Mouse (Mus musculus): Measurements from ENCODE around the gene Tas2r124.

The Tas2r124 gene

DNA sequence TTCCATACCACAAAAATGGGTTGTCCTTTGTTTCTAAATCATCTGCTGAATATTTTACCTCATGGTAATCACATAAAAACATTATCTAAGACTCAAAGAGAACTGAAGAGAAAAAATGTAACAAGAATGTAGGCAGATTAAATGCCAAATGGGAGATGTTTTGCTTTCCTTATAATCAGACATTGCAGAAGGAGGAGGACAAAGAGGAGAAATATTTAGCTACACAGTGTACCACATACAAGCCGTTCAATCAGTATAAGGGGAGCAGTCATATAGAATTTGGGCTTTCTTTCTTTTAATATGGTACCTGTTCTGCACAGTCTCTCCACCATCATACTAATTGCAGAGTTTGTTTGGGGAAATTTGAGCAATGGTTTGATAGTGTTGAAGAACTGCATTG lies at the start of gene Tas2r124:
Gene Tas2r124 (plus strand): TSS at position 301 of the 400 bp plus-strand sequence.
- no peak for DNase-seq

DNA sequence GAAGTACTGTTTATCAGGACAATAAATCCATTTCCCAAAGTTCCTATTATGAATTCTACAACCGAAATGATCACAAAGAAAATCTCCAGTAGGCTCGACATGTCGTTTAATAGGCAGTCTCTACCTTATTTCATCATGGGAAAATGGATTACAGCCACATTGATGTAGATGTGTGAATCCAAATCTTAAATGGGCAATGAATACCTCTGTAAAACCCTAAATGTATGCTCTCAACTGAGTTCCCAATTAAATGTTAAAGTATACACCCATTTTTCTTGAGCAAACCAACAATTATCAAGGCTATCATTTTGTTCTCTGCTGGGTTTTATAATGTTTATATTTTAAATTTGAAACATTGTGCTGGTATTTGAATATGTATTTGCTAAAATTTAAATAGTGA lies 42.7 kb upstream of the Tas2r124 start, which contains the start of gene Tas2r122:
Gene Tas2r122 (minus strand): TSS at position 101 of the 400 bp plus-strand sequence.
- no peak for DNase-seq

DNA sequence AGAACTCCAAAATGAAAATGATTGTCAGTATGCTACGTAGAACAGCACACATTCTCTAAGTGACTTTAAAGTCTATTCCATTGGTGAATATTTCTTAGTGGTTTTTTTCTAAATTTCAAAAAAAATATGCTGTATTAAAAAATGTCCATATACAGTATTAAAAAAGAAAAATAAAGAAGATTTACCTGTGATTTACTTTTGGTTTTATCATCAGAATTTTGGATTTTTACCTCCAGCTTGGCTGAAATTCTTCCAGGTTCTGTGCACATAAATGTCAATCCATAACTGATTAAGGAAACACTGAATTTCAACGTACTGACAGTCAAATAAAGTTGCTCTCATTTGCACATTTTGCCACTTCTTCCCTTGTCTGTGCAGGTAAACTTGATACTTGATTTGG lies 16.6 kb upstream of the Tas2r124 start, which contains the start of gene Tas2r115:
Gene Tas2r115 (minus strand): TSS at position 101 of the 400 bp plus-strand sequence.
- no peak for DNase-seq

DNA sequence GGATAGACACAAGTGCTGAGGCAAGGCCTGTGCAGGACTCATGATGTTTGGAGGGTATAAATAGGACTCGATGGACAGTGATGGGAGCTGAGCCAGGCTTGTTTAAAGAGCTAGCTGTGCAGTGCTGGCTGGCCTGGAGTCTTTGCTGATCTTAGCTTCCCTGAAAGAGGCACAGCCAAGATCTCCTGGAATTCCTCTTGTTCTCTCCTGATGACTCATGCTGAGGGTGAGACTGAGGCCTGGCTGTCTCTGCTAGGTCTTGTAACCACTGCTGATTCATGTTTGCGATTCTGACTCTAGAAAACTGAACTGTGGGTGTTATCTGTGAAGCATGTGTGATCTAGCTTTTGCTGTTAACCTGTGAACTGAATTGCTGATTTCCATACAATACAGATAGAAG lies 4.3 kb upstream of the Tas2r124 start:
- DNase-seq: no peak

DNA sequence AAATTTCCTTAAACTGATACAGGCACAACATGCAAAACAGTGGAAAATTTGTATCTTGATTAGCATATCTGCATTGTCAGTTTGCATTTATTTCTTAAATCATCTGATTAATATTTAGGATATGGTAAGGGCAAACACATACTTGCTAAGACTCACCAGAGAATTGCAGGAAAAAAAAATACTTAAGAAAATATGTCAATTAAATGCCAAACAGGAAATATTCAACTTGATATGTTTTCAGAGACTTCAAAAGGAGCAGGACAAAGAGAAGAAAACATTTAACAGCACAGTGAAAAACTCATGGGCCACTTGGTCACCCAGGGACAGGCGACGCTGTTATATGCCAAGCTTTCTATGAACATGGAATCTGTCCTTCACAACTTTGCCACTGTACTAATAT lies 7.3 kb downstream of the Tas2r124 start, which contains the start of gene Tas2r102:
Gene Tas2r102 (plus strand): TSS at position 301 of the 400 bp plus-strand sequence.
- DNase-seq: no peak

DNA sequence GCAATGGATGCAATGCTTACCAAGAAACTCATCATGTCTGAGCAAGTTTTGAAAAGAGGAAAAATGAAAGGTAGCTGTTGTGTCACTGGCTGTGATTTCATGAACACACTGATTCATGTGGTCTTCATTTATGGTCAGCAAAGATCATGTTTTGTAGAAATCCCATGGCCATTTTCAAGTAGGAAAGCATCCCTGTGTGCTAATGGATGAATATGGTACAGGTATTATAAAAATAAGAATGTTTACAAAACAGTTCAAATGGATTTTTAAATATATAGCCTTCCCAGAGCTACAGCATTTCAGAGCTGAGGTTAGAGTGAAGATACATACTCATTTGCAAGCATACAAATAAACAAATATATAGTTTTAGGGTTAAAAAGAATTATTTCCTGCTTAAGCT lies 23.5 kb downstream of the Tas2r124 start, which contains the start of gene Tas2r136:
Gene Tas2r136 (minus strand): TSS at position 101 of the 400 bp plus-strand sequence.
- no peak for DNase-seq

DNA sequence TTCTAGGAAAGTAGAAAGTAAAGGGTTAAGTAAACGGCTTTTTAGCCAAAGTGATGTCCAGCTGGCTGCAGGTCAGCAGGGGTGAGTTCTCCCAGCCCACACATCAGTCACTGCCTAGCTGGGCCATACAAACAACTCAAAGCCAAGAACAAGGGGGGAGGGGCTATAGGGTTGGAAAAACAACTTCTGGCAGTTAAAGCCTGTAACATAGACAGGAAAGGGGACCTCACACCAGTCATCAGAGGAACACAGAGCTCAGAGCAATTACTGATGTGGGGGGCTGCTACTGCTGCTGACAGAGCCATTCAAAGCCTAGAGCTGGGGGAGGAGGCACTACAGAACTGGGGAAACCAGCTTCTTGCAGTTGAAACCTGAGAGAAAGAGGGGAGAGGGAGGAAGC lies 40.9 kb downstream of the Tas2r124 start:
- no peak for DNase-seq

DNA sequence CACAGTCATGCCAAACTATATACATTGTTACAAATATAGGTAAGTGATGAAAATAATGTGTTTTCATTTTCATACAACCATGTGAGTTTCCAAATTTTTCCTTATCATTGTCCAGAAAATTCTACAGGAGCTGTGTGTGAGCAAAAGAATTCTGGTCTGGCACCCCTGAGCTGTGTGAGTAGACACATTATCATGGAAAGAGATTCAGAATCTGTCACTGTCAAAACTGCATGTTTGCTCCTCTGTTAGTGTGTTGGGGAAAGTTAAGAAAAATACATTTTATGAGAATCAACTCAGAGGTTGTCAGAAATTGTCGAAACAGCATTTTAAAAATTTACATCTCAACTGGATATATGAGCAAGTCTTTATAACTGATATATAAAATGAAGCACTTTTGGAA lies 48.0 kb downstream of the Tas2r124 start, which contains the start of gene Tas2r117:
Gene Tas2r117 (plus strand): TSS at position 301 of the 400 bp plus-strand sequence.
- no peak for DNase-seq

Data from cerebellum, adult 11-12 months (tissue).